Mouse (Mus musculus): ENCODE results near the gene Gas7. TPM values are rescaled to one million over a fixed set of nuclear protein-coding genes. Genes with fewer than 3 reads are reported as not detected.

The Gas7 gene
- polyA plus RNA-seq, 2 experiments from 2014 or later: 0.34 to 0.52 TPM

- ATAC-seq: no peak
These were observed 34.5 kb downstream of the Gas7 start for GRCm38 (mm10) chr11:67489647-67490175.

GRCm38 (mm10) chr11:67496796-67497195 lies 41.6 kb downstream of the Gas7 start:
- ATAC-seq: no peak

- ATAC-seq: no peak
These were observed 44.9 kb downstream of the Gas7 start for GRCm38 (mm10) chr11:67500115-67500514.

DNA sequence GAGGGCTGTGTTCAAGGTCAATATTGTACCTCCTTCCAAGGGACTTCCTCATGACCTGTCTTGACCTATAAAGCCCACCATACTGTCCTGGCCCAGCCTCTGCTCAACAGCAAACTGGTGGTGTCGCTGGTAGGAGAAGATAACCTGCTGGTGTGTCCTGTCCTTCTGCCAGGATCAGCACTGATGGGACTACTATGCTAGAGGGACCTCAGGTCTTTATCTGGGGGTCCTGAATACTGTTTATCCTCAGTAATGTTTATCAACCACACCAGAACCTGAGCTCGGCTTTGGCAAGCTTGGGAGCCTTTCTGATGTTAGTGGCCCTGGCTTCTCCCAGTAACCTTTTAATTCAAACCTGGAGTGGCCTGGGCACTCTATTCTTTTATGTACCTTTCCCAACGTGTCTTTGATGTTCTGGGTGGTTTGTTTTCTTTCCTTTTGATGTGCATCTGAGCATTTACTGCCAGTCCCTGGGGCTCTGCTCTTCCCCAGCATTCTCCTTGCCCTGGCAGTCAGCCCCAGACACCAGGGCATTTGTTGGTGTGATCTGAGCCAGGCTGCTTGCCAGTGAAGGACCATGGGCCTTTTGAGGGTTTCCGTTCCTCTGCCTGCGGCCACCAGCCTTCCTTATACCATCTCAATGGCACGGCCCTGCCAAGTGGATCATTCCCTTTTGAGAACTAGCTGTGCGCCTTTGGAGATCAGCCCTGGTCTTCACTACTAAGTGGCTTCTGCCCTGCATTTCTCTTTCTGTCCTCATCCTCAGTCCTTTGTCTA lies 46.4 kb downstream of the Gas7 start:
- ATAC-seq: no peak

- no peak for ATAC-seq
These were observed 54.1 kb downstream of the Gas7 start for GRCm38 (mm10) chr11:67509219-67509876.

GRCm38 (mm10) chr11:67510831-67511230 lies 55.6 kb downstream of the Gas7 start:
- ATAC-seq: no peak

- no peak for ATAC-seq
These were observed 57.8 kb downstream of the Gas7 start for GRCm38 (mm10) chr11:67513001-67513400.

- no peak for ATAC-seq
These were observed 59.2 kb downstream of the Gas7 start for GRCm38 (mm10) chr11:67514401-67514800.

DNA sequence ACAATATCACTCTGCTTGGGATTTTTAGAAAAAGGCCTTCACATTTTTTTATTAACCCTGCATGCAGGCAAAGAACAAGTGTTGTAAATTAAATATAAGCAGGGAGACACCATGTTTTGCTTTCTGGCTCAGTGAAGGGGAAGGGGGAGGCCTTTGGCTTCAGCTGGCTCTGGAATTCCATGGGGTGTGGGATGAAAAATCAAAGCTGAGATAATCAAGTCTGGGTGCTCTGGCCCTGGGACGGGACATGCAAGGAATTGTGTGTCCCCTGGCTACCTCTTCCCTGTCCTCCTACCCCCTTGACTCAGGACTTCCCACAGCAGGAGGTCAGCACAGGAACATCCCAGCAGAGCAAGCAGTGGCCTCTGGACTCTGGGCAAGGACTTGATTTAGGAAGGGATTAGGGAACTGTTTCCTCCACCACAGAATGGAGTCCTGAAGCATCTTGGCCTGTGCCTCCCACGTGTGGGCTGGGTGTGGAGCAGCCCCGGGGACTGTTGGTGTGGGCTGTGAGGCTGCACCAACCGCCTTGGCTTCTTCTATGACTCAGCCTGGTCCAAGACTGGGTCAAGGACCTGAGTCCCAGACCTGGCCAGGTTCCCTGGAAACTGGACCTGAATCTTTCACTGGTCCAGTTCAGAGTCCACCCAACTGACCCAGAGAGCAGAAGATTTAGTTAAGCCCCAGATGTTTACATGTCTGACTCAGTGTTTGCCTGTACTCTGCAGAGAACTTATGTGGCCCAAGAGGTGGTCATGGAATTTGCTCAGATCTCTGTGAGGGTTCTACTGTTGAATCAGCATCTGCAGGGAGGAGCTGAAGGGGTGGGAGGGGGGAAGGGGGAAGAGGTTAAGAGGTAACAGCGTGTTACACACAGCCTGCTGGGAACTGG lies 60.0 kb downstream of the Gas7 start:
- no peak for ATAC-seq

DNA sequence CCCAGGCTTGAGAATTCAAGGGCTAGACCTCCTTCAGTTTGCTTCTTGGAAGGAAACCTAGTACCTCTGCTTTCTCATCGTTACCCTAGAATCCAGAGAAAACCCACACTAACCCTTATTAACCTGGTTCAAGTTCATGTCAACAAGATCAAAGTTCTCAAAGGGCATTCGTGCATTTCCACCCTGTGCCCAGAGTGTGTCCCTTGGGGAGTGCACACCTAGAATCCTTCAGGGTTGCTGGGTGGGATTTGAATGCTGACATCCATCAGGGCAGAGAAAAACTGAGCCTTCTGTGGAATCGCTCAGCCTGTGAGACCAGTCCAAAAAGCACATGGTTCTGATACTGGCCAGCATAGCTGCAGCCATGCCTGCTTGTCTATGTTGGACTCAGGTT lies 60.7 kb downstream of the Gas7 start:
- no peak for ATAC-seq

DNA sequence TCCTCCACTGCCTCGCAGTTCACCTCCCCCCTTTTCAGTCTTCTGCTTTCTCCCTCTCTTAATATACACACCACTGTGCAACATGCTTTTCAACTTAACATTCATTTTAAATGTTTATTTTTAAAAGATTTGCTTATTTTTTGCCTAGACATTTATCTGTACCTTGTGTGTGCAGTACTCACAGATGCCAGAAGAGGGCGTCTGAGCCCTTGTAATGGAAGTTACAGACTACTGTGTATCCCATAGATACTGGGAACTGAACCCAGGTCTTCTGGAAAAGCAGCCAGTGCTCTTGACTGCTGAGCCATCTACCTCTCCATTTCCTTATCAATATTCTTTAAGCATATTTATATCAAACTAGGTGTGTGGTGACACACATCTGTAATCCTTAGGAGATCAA lies 62.5 kb downstream of the Gas7 start:
- no peak for ATAC-seq

DNA sequence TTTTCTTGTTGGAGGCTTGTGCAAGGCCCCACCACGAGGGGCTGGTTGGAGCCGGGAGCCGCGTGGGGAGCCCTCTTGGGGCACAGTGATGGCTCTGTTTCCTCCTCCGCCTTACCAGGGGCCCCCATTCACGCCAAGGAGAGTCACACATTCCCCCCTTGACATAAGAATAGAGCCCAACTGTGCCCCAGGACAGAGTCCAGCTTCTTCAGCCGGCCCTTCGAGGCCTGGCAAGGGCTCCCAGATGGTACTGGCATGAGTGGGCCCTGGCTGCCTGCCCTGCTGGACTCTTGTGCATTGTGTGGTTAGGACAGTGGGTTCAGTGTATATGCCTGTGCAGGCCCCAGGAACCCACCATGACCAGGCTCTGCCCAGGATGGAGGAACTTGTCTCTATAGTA lies 63.7 kb downstream of the Gas7 start:
- no peak for ATAC-seq

GRCm38 (mm10) chr11:67522671-67523070 lies 67.4 kb downstream of the Gas7 start:
- ATAC-seq: no peak

GRCm38 (mm10) chr11:67523806-67524205 lies 68.6 kb downstream of the Gas7 start:
- no peak for ATAC-seq

- no peak for ATAC-seq
These were observed 69.5 kb downstream of the Gas7 start for GRCm38 (mm10) chr11:67524731-67525130.

- ATAC-seq: no peak
These were observed 70.6 kb downstream of the Gas7 start for GRCm38 (mm10) chr11:67525841-67526240.

DNA sequence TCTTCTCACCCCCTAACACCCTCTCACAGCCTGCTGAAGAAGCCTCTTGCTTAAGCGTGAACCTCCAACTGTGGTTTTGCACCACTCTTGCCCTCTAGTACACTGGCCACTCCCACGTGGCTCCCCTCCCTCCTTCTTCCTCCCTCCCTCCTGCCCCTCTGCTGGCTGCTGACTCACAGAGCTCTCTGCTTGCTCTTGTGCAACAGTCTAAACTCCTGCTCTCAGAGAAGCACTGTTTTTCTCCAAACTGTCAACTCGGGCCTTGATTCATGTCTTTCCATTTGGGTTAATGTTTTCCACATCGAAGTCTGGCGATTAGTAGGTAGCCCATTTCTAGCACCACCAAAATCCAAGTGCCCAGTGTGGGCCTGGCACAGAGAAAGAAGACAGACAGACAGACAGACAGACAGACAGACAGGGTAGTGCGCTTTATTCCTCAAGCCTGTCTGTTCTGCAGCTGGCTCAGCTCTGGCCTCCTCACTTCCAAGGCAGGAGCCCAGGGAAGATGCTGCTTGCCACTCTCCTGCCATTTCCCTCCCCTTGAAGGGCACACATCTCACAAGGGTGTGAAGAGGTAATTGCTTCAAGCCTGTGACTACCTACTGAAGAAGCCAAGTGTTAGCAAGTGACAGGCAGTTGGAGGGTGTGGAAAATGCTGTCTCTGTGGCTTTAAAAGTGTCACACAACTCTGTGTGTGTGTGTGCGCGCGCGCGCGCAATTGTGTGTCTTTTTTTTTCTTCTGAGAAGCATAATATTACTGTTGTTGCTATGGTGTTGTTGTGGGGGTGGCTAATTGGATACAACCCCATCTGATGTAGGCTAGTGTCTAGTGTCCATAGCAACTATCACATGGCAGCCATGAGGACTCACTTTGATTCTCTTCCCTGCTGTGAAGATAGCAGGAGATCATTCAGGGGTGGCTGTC lies 71.6 kb downstream of the Gas7 start:
- no peak for ATAC-seq

DNA sequence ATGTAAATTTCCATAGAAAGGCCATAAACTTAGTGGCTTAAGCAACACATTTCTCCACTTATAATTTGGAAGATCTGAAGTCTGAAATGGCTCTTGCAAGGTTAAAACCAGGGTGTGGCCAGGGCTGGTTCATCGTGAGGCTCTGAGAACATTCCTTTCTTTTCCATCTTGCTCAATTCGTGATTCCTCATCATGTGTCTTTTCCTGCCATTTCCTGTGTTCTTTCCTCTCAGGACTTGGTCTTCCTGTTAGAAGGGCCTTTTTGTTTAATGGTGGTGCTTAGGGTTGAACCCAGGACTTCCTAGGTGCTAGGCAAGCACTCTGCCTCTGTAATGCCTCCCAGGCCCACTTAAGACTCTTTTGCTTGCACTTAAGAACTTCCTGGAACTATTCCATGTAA lies 76.0 kb downstream of the Gas7 start:
- ATAC-seq: no peak

DNA sequence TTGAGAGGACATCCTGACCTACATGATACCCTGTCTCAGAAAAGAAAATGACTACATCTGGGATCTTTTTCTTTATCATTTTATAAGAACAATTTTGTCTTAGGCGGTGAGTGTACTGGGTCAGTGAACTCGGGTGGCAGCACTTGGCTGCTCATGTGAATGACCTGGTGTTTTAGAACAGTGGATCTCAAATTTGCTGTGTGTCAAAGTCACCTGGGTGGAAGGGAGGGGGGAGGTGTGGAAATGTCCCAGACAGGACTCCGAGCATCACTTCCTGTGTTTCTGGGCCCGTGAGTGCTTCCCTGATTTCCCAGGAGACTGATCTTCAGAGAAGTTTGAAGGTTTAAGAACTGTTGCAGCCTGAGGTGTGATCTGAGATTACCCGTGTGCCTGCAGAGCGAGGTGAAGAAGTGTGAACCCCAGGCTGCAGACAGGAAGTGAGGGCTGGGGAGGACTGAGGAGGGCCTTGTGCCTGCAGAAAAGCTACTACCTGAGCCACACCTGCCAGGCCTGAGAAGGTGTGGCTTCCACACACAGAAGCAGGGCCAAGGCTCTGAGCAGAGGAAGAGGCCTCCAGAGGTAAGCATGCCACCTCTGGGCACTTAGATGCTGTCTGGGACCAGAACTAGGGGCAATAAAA lies 76.8 kb downstream of the Gas7 start:
- no peak for ATAC-seq

DNA sequence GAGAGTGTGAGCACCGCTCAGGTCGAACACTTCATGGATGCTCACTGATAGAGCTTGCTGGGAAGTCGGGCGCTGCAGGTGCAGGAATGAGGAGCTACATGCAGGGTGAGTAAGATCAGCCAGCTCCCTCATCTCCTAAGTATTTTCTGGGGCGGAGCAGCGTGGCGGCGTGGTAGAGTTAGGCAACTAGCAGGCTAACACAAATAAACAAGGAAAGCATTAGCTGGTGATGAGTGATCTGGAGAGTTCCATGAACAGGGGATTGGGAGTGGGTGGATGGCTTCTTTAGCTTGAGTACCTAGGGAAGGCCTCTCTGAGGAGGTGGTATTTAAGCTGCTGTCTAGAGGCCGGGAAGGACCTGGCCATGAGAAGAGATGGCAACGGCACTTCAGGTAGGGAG lies 77.5 kb downstream of the Gas7 start:
- ATAC-seq: no peak

- ATAC-seq: no peak
These were observed 77.9 kb downstream of the Gas7 start for GRCm38 (mm10) chr11:67533151-67533550.
